Mouse (Mus musculus) CD4-positive, CD25-positive, alpha-beta regulatory T cell, adult 4 months (primary cell): ENCODE data around the gene Mthfd1. TPM values are rescaled to one million over a fixed set of nuclear protein-coding genes. Genes with fewer than 3 reads are reported as not detected.
A peak's percentile ranks its signal among the peaks of the same experiment; 100 is the strongest.

ENCODE experiments used
- ATAC-seq: one replicate; pipeline ENCODE4 v1.8.0; 2017
- polyA plus RNA-seq, 2 experiments: library from polyadenylated mRNA; unstranded; fragments of 100-300 nt; shearing (Covaris generic); gene quantifications; one replicate each; pipeline ENCODE4 v1.2.1; 2017

Gene Mthfd1
- polyA plus RNA-seq, 2 experiments from 2014 or later, result 28.2 to 43.5 TPM

DNA sequence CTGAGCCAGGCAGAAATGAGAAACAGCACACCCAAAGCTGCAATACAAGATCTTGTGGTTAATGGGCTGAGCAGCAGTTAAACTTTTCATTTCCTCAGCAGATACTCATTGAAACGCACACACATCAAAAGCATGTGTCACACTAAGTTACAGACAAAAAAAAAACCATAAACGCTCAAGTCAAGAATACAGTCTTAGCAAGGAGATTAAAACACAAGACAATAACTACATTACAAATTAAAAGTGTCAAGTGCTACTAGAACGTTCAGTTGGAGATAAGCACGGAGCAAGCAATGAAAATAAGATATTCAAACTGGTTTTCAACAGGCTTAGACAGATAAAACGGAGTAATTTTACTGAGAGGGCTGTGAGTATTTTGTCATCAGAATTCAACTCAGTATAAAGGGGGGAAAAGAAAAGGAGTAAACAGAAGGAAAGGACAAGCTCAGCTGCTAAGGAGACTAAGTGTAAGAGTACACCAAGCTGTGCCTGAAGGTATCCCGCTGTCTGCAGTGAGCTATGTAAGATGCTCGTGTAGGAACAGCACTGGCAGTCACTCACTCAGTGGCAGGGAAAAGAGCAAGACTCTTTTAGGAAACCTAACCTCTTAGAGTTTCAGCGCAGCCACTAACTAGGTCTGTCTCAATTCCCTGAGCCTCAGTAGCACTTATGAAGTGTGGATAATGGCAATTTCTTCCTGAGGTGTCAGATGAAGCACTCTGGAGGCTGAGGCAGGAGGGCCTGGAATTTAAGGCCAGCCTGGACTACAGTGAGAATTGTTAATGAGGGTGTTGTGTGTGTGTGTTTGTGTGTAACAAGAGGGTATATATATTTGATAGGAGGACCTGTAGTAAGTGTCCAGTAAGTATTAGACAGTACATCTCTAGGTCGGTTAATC, 106.6 kb downstream of the Mthfd1 start:
- peak; percentile 69 for ATAC-seq

DNA sequence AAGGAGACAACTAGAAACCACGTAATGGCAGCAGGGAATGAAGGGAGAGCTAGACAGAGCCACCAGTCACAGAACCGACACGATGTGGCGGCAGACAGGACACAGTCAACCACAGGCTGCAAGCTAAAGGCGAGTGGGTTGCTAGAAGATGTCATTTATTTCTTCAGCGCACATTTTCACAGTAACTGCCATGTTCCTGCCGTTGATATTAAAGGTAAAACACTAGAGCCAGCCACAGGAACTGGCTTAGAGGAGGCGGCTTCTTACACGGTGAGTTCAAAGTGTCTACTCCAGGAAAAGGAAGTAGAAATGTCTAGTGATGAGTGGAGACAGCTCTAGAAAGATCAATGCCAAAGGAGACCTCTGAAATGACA, 107.2 kb downstream of the Mthfd1 start:
- peak; percentile 71 for ATAC-seq

GRCm38 (mm10) chr12:76366276-76366675, 111.2 kb downstream of the Mthfd1 start:
- ATAC-seq, result no peak

DNA sequence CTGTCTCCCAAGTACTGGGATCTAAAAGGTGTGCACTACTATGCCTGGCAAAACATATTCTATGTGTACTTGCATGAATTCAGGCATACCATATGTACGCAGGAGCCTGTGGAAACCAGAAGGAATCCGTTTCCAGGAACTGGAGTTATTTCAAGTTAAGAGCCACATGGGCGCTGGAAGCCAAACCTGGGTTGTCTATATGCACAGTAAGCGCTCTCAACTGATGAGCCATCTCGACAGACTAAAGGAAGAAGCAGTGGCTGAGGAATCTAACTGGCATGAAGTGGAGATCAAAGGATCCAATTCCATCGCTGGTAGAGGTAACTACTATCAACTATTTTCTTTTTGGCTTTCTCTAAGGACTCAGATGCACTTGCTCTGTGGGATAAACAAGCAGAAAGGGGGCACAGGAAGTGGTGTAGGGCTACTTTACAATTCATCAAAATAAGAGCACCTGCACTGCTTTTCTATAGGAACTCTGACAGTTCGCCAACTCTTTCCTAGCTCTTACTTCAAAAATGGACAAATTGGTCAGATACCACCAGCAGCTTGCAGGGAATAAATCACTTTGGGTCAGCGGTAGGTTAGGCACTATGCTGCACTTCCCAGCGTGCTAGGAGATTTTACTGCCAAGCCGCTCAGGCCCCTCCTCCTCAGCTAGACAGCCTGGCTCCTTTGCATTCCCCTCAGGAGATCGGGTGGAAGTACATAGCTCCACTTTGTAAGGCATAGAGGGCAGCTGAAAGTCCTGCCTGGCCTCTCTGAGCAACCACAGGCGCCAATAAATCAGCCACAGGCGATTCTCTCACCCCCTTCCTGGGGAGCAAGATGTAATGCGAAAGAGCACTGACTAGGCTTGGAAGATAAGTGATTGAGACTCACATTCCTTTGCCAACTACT, 112.2 kb downstream of the Mthfd1 start:
- peak; percentile 19 for ATAC-seq

GRCm38 (mm10) chr12:76368201-76368789, 113.2 kb downstream of the Mthfd1 start:
- no peak for ATAC-seq

DNA sequence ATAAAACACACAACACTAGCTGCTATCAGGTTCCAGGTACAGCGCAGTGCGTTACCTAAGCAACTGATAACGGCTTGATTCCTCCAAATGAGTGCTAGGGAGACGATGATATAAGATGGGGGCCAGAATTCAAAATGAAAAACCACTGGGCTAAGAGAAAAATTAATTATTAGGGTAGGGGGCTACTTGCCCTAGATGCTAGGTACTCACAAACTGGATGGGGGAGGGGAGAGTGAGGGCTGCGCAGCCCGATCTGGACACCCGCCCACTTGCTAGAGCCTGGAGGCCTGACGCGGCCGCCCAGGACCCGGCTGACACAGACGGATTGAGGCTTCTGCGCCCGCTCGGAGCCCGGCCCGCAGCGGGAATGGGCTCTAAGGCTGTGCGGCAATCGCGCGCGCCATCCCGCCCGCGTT, 113.7 kb downstream of the Mthfd1 start:
- ATAC-seq, result no peak

Other genes starting within 250 kb of the Mthfd1 start
- not detected for gene Esr2, start 78.0 kb upstream of the Mthfd1 start, polyA plus RNA-seq
- not detected for gene Tex21, start 8.6 kb upstream of the Mthfd1 start, polyA plus RNA-seq
- 1 to 10 TPM; 3.3 to 3.8 TPM for gene Akap5, start 69.6 kb downstream of the Mthfd1 start, polyA plus RNA-seq
- gene Zbtb25, start 114.3 kb downstream of the Mthfd1 start, polyA plus RNA-seq, result 10 to 100 TPM; 12.7 to 13.8 TPM
- gene Zbtb1, start 115.0 kb downstream of the Mthfd1 start, polyA plus RNA-seq, result 10 to 100 TPM; 21.2 to 22.4 TPM
- 1 to 10 TPM; 3.8 to 6.2 TPM for gene Hspa2, start 148.9 kb downstream of the Mthfd1 start, polyA plus RNA-seq
- gene Ppp1r36, start 162.2 kb downstream of the Mthfd1 start, polyA plus RNA-seq, result not detected